Mouse (Mus musculus) myocyte (in vitro differentiated cells): ENCODE data around the gene Ndufb10.

Experiments
- CEBPB ChIP-seq: IDR thresholded peaks from 2 replicates; pipeline ENCODE4 v1.6.1; 2011; ENCODE audit warnings: mild to moderate bottlenecking, moderate library complexity; ENCODE audit not compliant: poor library complexity, insufficient read depth, severe bottlenecking
- E2F4 ChIP-seq: IDR thresholded peaks from one replicate; pipeline ENCODE4 v1.6.1; 2011; ENCODE audit warnings: mild to moderate bottlenecking, control low read depth, moderate library complexity; ENCODE audit not compliant: insufficient read depth
- MAX ChIP-seq: IDR thresholded peaks from one replicate; pipeline ENCODE4 v1.6.1; 2011; ENCODE audit warnings: low read depth, mild to moderate bottlenecking, control low read depth
- MYOD1 ChIP-seq, 3 experiments: IDR thresholded peaks; one replicate each; pipeline ENCODE4 v1.6.1; 2011; ENCODE audit warnings: control low read depth in 2 of 3, low read depth in 2 of 3, mild to moderate bottlenecking in 2 of 3, moderate library complexity in 1 of 3; ENCODE audit not compliant: insufficient read length in 2 of 3, control insufficient read depth in 1 of 3
- MYOG ChIP-seq, 3 experiments: IDR thresholded peaks; one replicate each; pipeline ENCODE4 v1.6.1; 2011; ENCODE audit warnings: control low read depth in 2 of 3, low read depth in 2 of 3, mild to moderate bottlenecking in 2 of 3; ENCODE audit not compliant: insufficient read length in 2 of 3, control insufficient read depth in 1 of 3, insufficient read depth in 1 of 3
- POLR2A ChIP-seq: IDR thresholded peaks from one replicate; pipeline ENCODE4 v1.6.1; 2011; ENCODE audit warnings: low read depth, mild to moderate bottlenecking, control low read depth, moderate library complexity; ENCODE audit not compliant: insufficient read length
- POLR2AphosphoS2 ChIP-seq: IDR thresholded peaks from one replicate; pipeline ENCODE4 v1.6.1; 2011; ENCODE audit warnings: low read depth, control low read depth; ENCODE audit not compliant: insufficient read length
- REST ChIP-seq: IDR thresholded peaks from one replicate; pipeline ENCODE4 v1.6.1; 2011; ENCODE audit warnings: mild to moderate bottlenecking, control low read depth, moderate library complexity; ENCODE audit not compliant: insufficient read depth, insufficient read length
- SRF ChIP-seq: IDR thresholded peaks from one replicate; pipeline ENCODE4 v1.6.1; 2011; ENCODE audit warnings: low read depth; ENCODE audit not compliant: control insufficient read depth, insufficient read length
- TCF12 ChIP-seq: IDR thresholded peaks from one replicate; pipeline ENCODE4 v1.6.1; 2011; ENCODE audit warnings: mild to moderate bottlenecking, control low read depth; ENCODE audit not compliant: poor library complexity, insufficient read depth, severe bottlenecking
- TCF3 ChIP-seq: IDR thresholded peaks from one replicate; pipeline ENCODE4 v1.6.1; 2011; ENCODE audit warnings: low read depth, control low read depth; ENCODE audit not compliant: insufficient read length
- USF1 ChIP-seq: IDR thresholded peaks from one replicate; pipeline ENCODE4 v1.6.1; 2011; ENCODE audit warnings: low read depth, mild to moderate bottlenecking, control low read depth, moderate library complexity

DNA sequence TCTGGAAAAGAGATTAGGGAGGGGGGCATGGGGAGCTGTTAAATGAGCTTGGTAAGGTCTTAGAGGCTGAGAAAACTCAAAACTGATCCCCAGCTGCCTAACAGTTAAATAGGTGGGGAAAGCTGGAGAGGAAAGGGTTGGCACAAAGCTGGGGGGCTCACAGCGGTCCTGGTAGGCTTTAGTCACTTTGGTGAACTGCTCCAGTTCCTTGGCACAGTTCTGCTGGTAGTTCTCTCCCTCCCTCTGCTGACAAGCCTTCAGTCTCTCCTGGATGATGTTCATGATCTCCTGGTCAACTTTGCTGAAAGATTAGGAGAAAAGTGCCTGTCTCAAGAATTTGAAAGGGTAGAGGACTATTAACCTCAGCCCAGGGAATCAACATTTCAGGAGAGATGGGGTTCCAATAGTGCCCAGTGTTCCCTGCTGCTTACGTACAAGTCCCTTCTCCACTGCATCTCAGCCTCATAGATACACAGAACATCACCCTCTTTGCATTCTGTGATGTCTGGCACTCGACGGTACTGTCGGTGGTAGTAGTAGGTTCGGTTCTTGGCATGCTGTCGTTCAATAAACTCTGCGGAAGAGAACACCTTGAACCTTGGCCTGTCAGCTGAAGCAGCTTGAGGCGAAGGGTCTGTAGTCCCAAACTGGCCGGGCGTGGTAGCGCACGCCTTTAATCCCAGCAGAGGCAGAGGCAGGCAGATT lies 1.9 kb downstream of the Ndufb10 start:
- peak; percentile 46 for TF ChIP-seq POLR2A
- TF ChIP-seq CEBPB = no peak
- no peak for TF ChIP-seq USF1
- TF ChIP-seq MAX = no peak
- TF ChIP-seq MYOG (IDR thresholded peaks at IDR 0.05; ENCODE audit: control insufficient read depth in 1 of 3, insufficient read depth in 1 of 3, insufficient read length in 2 of 3, low read depth in 2 of 3) = no peak
- no peak for TF ChIP-seq TCF12
- no peak for TF ChIP-seq MYOD1 (IDR thresholded peaks at IDR 0.05; ENCODE audit: control insufficient read depth in 1 of 3, insufficient read length in 2 of 3, low read depth in 2 of 3)
- TF ChIP-seq E2F4 = no peak
- no peak for TF ChIP-seq REST
- TF ChIP-seq POLR2AphosphoS2 = peak; percentile 77
- no peak for TF ChIP-seq TCF3
- TF ChIP-seq SRF = no peak
